Mouse (Mus musculus) stomach, postnatal 0 days (tissue): ENCODE measurements around the gene Bbs10. TPM values are rescaled to one million over a fixed set of nuclear protein-coding genes. Genes with fewer than 3 reads are reported as not detected.
A peak's percentile ranks its signal among the peaks of the same experiment; 100 is the strongest.

Experiments used
- ATAC-seq: fragments of 200-750 bp; cut with Nextera tagmentation; 2 replicates; pipeline ENCODE4 v1.8.0; 2017; ENCODE audit not compliant: low FRiP score, low TSS enrichment
- DNase-seq: peaks from one replicate; pipeline ENCODE4 v3.0.0-alpha.2; 2016; ENCODE audit warnings: low spot score
- H3K27ac ChIP-seq: fragments of 300-500 bp; sonication (generic); replicated peaks from 2 replicates; pipeline ENCODE4 v1.5.1; 2014; ENCODE audit warnings: mild to moderate bottlenecking, control low read depth
- H3K27me3 ChIP-seq: fragments of 300-500 bp; sonication (generic); 2 replicates; pipeline ENCODE4 v1.6.1; 2014; ENCODE audit warnings: low read length; ENCODE audit not compliant: control insufficient read depth, insufficient read depth
- H3K36me3 ChIP-seq: fragments of 300-500 bp; sonication (generic); 2 replicates; pipeline ENCODE4 v1.6.1; 2014; ENCODE audit warnings: low read length, mixed read lengths; ENCODE audit not compliant: control insufficient read depth, insufficient read depth
- H3K4me1 ChIP-seq: fragments of 300-500 bp; sonication (generic); replicated peaks from 2 replicates; pipeline ENCODE4 v1.6.1; 2014; ENCODE audit warnings: antibody characterized with exemption; ENCODE audit not compliant: control insufficient read depth, insufficient read depth
- H3K4me2 ChIP-seq: fragments of 300-500 bp; sonication (generic); replicated peaks from 2 replicates; pipeline ENCODE4 v1.6.1; 2014; ENCODE audit warnings: low read depth, mild to moderate bottlenecking, control low read depth, moderate library complexity
- H3K4me3 ChIP-seq: fragments of 300-500 bp; sonication (generic); 2 replicates; pipeline ENCODE4 v1.5.1; 2014; ENCODE audit warnings: low read depth, low read length, control low read depth
- H3K9ac ChIP-seq: fragments of 300-500 bp; sonication (generic); 2 replicates; pipeline ENCODE4 v1.6.1; 2014; ENCODE audit warnings: mild to moderate bottlenecking, low read length, control low read depth, mixed read lengths
- H3K9me3 ChIP-seq: fragments of 300-500 bp; sonication (generic); 2 replicates; pipeline ENCODE4 v1.6.1; 2016; ENCODE audit warnings: low read length; ENCODE audit not compliant: control insufficient read depth
- CTCF ChIP-seq: IDR thresholded peaks from 2 replicates; pipeline ENCODE4 v1.5.1; 2016; ENCODE audit warnings: antibody characterized with exemption, low read depth, mild to moderate bottlenecking, moderate library complexity
- EP300 ChIP-seq: optimal IDR thresholded peaks from 2 replicates; pipeline ENCODE3; 2016; ENCODE audit warnings: antibody characterized with exemption
- WGBS: fragments of 180-500 bp; shearing (Covaris S2); extraction: QIAGEN DNeasy Blood & Tissue Kit; methylation state at CpG from one replicate; pipeline ENCODE4 v1.1.7; 2014; 5-methylcytosine and 5-hydroxymethylcytosine counted together
- polyA plus RNA-seq: library from polyadenylated mRNA; unstranded; fragments of >200 nt; fragmentation: Nextera tagmentation; extraction: Ambion mirVana; gene quantifications from 2 replicates; pipeline ENCODE4 v1.2.1, GENCODE M21; 2015

Gene Bbs10
- 1.5 and 1.7 TPM in 2 replicates for polyA plus RNA-seq

GRCm38 (mm10) chr10:111298140-111299098 lies at the start of gene Bbs10:
TSS of gene Bbs10 (plus strand) at chr10:111298679.
- no peak for TF ChIP-seq EP300
- TF ChIP-seq CTCF: peak; percentile 82
- 1% methylated on average over 54 of the region's 54 CpGs for whole genome bisulfite sequencing
- H3K4me2 ChIP-seq: peak within 1 kb of the TSS; percentile 82

GRCm38 (mm10) chr10:111250192-111250591 lies 48.3 kb upstream of the Bbs10 start:
- TF ChIP-seq EP300 (no peak), CTCF (no peak)
- H3K27me3 ChIP-seq: no peaks in the 10 kb centered on the region
- H3K4me2 ChIP-seq: no peak overlapping the region
- no peak overlapping the region for H3K4me3 ChIP-seq
- no peaks in the 10 kb centered on the region for H3K9me3 ChIP-seq
- no peaks in the 10 kb centered on the region for H3K4me1 ChIP-seq
- no peak overlapping the region for H3K27ac ChIP-seq
- ATAC-seq (no peak), DNase-seq (no peak)
- H3K9ac ChIP-seq: no peak overlapping the region
- H3K36me3 ChIP-seq: no peaks in the 10 kb centered on the region
- 76% methylated on average over 4 of the region's 4 CpGs for whole genome bisulfite sequencing

More at GRCm38 (mm10) chr10:111298140-111299098, at the start of gene Bbs10:
- peak; percentile 94 for DNase-seq
- Histone ChIP-seq H3K9ac (peak within 1 kb of the TSS; percentile 55), H3K4me1 (no peaks in the 10 kb centered on the region), H3K36me3 (no peaks in the 10 kb centered on the region), H3K27ac (peak within 1 kb of the TSS; percentile 65; the same call in 1 of the 2 replicates), H3K27me3 (no peaks in the 10 kb centered on the region), H3K4me3 (peak within 1 kb of the TSS; percentile 61), H3K9me3 (no peaks in the 10 kb centered on the region)
- peak; percentile 100 for ATAC-seq

GRCm38 (mm10) chr10:111251666-111252065 lies 46.8 kb upstream of the Bbs10 start:
- no peak overlapping the region for H3K9ac ChIP-seq
- H3K4me3 ChIP-seq: no peak overlapping the region
- ATAC-seq (no peak), DNase-seq (no peak)
- WGBS: 82% methylated on average over 5 of the region's 5 CpGs
- H3K4me1 ChIP-seq: no peaks in the 10 kb centered on the region
- TF ChIP-seq CTCF (no peak), EP300 (no peak)
- no peaks in the 10 kb centered on the region for H3K9me3 ChIP-seq
- H3K27ac ChIP-seq: no peak overlapping the region
- no peaks in the 10 kb centered on the region for H3K27me3 ChIP-seq
- no peak overlapping the region for H3K4me2 ChIP-seq
- H3K36me3 ChIP-seq: no peaks in the 10 kb centered on the region

GRCm38 (mm10) chr10:111255228-111255627 lies 43.3 kb upstream of the Bbs10 start:
- Histone ChIP-seq H3K27ac (no peak overlapping the region), H3K9ac (no peak overlapping the region), H3K27me3 (no peaks in the 10 kb centered on the region), H3K4me3 (no peak overlapping the region), H3K4me2 (no peak overlapping the region), H3K36me3 (no peaks in the 10 kb centered on the region), H3K9me3 (no peaks in the 10 kb centered on the region), H3K4me1 (no peaks in the 10 kb centered on the region)
- TF ChIP-seq EP300 (no peak), CTCF (no peak)
- ATAC-seq (no peak), DNase-seq (no peak)
- 96% methylated on average over 6 of the region's 6 CpGs for WGBS

- no peaks in the 10 kb centered on the region for H3K4me1 ChIP-seq
- no peaks in the 10 kb centered on the region for H3K9me3 ChIP-seq
- 83% methylated on average over 3 of the region's 3 CpGs for WGBS
- H3K4me3 ChIP-seq: no peak overlapping the region
- no peaks in the 10 kb centered on the region for H3K27me3 ChIP-seq
- H3K4me2 ChIP-seq: no peak overlapping the region
- ATAC-seq: no peak
- H3K9ac ChIP-seq: no peak overlapping the region
- H3K36me3 ChIP-seq: no peaks in the 10 kb centered on the region
- DNase-seq: no peak
- H3K27ac ChIP-seq: no peak overlapping the region
- no peak for TF ChIP-seq EP300
- TF ChIP-seq CTCF: no peak
Observed at GRCm38 (mm10) chr10:111256156-111256555, 42.3 kb upstream of the Bbs10 start.

- Histone ChIP-seq H3K27ac (0 out of 2 replicates have a peak overlapping the region, but pooled peaks have one; percentile 4), H3K4me3 (no peak overlapping the region), H3K4me1 (no peaks in the 10 kb centered on the region), H3K9ac (no peak overlapping the region), H3K9me3 (no peaks in the 10 kb centered on the region), H3K4me2 (no peak overlapping the region), H3K27me3 (no peaks in the 10 kb centered on the region), H3K36me3 (no peaks in the 10 kb centered on the region)
- no peak for ATAC-seq
- 68% methylated on average over 3 of the region's 3 CpGs for WGBS
- DNase-seq: no peak
- TF ChIP-seq CTCF (no peak), EP300 (no peak)
Observed at GRCm38 (mm10) chr10:111257358-111257757, 41.1 kb upstream of the Bbs10 start.
